Mouse (Mus musculus): ENCODE measurements around the gene Ms4a5.

GRCm38 (mm10) chr19:11263549-11263948, 20.1 kb downstream of the Ms4a5 start:
- TF ChIP-seq E2F4 (IDR thresholded peaks at IDR 0.05; ENCODE audit: insufficient read depth) (no peak), POLR2A (IDR thresholded peaks at IDR 0.05; ENCODE audit: insufficient read length, low read depth) (no peak), POLR2AphosphoS2 (IDR thresholded peaks at IDR 0.05; ENCODE audit: insufficient read length, low read depth) (no peak), REST (IDR thresholded peaks at IDR 0.05; ENCODE audit: insufficient read depth, insufficient read length) (no peak), TCF12 (IDR thresholded peaks at IDR 0.05; ENCODE audit: insufficient read depth, poor library complexity, severe bottlenecking) (no peak), TCF3 (IDR thresholded peaks at IDR 0.05; ENCODE audit: insufficient read length, low read depth) (no peak), CEBPB (IDR thresholded peaks at IDR 0.05; ENCODE audit: insufficient read depth, poor library complexity, severe bottlenecking) (no peak), MYOD1 (IDR thresholded peaks at IDR 0.05; ENCODE audit: control insufficient read depth in 1 of 3, insufficient read length in 2 of 3, low read depth in 2 of 3) (no peak), MAX (IDR thresholded peaks at IDR 0.05; ENCODE audit: low read depth) (no peak), USF1 (IDR thresholded peaks at IDR 0.05; ENCODE audit: low read depth) (no peak), SRF (IDR thresholded peaks at IDR 0.05; ENCODE audit: control insufficient read depth, insufficient read length, low read depth) (no peak)

Measured in myocyte (in vitro differentiated cells).